Mouse (Mus musculus): Measurements from ENCODE around the gene Acp1. TPM values are rescaled to one million over a fixed set of nuclear protein-coding genes. Genes with fewer than 3 reads are reported as not detected.

The Acp1 gene
- polyA plus RNA-seq (2016; fragmentation: Nextera tagmentation; extraction: Ambion mirVana) = 237 and 238 TPM in 2 replicates

DNA sequence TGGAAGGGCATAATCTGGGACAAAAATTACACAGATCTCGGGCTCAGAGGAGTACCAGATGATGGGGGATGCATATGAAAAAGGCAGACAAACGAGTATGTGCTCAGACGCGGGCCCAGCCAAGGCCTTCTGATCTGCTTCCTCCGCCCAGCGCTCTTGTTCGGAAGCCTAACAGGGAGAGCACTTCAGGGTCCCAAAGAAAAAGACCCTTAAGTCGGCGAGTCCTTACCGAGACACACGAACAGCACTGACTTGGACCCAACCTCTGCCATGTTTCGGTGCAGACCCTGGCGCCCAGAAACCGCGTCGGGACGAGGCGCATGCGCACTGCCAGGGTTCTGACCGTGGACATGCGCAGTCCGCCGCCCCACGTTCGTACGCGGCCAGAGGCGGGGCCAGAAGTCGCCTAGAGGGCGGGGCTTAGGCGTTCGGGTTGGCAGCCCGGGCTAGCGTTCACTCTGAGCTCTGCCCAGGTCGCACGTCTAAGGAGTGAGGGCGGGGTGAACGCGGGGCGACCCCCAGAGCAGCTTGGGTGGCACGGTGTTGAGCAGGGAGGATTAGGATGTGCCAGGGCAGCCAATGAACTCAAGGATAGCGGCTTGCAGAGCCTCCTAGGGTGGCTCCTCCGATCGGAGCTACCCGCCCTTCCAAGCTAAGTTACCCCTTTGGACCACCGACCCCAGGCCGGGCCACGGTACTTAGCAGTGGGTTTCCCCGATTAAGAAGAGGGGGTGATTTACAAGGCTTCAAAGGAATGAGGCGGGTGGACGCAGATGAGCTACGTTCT lies at the start of gene Acp1, which contains the start of gene Sh3yl1:
Acp1 (minus strand) TSS at position 329 of the 787 bp plus-strand sequence.
Sh3yl1 (plus strand) TSS at position 408 of the 787 bp plus-strand sequence.
- under 1% methylated on average over 52 of the region's 52 CpGs for WGBS
- Histone ChIP-seq H3K9me3 (0 out of 2 replicates have a peak, but pooled peaks cover 2% of the 10 kb centered on the region), H3K27ac (replicated peaks) (peak within 1 kb of the TSS; percentile 91), H3K4me1 (peaks cover 18% of the 10 kb centered on the region), H3K4me3 (peak within 1 kb of the TSS; percentile 83), H3K27me3 (replicated peaks; ENCODE audit: low read depth, poor library complexity, severe bottlenecking) (no peaks in the 10 kb centered on the region), H3K36me3 (replicated peaks) (no peaks in the 10 kb centered on the region)
- peak; percentile 95 for DNase-seq (ENCODE audit: low spot score)

DNA sequence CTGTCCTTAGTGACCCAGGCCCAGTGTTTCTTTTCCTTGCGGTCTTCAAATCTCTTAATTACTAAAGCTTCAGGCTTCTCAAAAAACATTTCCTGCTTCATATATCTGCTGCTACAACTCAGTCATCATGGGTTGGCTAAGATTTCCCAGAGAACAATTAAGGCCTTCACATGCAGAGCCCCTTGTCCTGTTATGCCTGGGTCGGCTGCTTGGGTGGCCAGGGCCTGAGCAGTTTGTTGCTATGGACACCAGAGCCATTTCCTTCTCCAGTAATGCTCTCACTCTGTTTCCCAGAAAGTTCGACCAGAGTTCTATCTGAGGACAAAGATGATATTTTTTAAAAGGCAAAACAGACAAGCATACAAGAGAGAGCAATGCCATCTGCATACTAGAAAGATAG lies 32.8 kb upstream of the Acp1 start:
- no peak overlapping the region for H3K27ac ChIP-seq (replicated peaks)
- no peaks in the 10 kb centered on the region for H3K27me3 ChIP-seq (replicated peaks; ENCODE audit: low read depth, poor library complexity, severe bottlenecking)
- 41% methylated on average over 3 of the region's 3 CpGs for WGBS
- H3K9me3 ChIP-seq = no peaks in the 10 kb centered on the region
- peak; percentile 36 for DNase-seq (ENCODE audit: low spot score)
- peaks cover 7% of the 10 kb centered on the region for H3K4me1 ChIP-seq
- peaks cover 34% of the 10 kb centered on the region for H3K36me3 ChIP-seq (replicated peaks)
- H3K4me3 ChIP-seq = no peak overlapping the region

DNA sequence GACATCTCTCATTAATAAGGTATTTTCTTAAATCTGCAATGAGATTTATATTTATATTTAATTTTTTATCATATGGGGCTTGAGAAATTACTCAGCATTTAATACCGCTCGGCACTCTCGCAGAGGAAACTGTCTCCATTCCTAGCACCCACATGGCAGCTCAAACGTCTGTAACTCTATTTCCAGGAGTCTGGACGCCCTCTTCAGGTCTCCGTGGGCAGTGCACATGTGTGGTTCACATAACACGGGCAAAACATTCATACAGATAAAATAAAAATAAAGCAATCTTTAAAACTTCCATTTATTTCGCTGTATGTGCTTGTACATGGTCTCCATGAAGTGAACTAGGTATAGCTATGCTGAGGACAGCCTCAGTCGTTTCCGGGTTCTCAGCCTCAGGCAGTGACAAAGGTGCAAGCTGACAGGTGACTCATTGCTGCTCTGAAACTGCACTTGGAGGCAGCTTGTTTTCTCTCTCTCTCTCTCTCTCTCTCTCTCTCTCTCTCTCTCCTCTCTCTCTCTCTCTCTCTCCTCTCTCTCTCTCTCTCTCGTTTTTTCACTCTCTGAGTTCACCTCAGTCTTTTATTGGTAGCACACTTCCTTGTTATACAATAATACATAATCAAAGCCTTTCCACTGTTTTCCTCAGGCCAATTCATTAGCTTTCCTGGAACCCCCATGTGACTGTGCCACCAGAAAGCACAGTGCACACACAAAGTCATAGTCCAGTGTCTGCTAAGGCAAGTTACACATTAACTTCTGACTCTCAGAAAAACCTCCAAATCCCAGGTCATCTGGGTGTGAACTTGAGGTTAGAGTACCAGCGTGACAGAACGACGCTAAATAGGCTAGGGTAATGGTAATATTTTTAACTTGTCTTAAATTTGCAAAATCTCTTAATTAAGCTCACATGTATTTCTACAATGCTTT lies 31.9 kb upstream of the Acp1 start:
- no peaks in the 10 kb centered on the region for H3K27me3 ChIP-seq (replicated peaks; ENCODE audit: low read depth, poor library complexity, severe bottlenecking)
- no peak overlapping the region for H3K4me3 ChIP-seq
- peaks cover 7% of the 10 kb centered on the region for H3K4me1 ChIP-seq
- no peak for DNase-seq (ENCODE audit: low spot score)
- H3K9me3 ChIP-seq = no peaks in the 10 kb centered on the region
- H3K36me3 ChIP-seq (replicated peaks) = peaks cover 34% of the 10 kb centered on the region
- WGBS = 87% methylated on average over 14 of the region's 14 CpGs
- H3K27ac ChIP-seq (replicated peaks) = no peak overlapping the region

DNA sequence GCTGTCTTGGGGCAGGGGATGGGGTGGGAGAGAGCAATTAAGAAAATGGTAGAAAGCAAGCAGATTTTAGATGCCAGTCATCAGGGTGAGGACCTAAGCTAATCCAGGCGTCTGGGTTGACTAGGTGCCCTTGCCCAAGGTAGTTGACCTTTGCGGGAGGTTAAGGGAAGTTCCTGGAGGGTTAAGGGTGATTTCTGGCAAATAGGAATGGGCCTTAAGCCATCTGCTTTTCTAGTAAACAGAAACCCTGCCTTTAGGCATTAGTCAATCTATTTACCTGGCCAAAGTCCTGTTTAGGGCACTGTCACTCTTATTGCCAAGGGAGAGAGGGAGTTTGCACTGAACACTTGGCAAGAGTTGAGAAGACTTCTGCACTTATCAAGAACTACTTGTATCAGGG lies 25.5 kb upstream of the Acp1 start:
- H3K27me3 ChIP-seq (replicated peaks; ENCODE audit: low read depth, poor library complexity, severe bottlenecking) = no peaks in the 10 kb centered on the region
- peaks cover 12% of the 10 kb centered on the region for H3K36me3 ChIP-seq (replicated peaks)
- WGBS = 75% methylated on average over 2 of the region's 2 CpGs
- no peaks in the 10 kb centered on the region for H3K9me3 ChIP-seq
- no peak overlapping the region for H3K27ac ChIP-seq (replicated peaks)
- DNase-seq (ENCODE audit: low spot score) = no peak
- no peak overlapping the region for H3K4me3 ChIP-seq
- no peaks in the 10 kb centered on the region for H3K4me1 ChIP-seq

DNA sequence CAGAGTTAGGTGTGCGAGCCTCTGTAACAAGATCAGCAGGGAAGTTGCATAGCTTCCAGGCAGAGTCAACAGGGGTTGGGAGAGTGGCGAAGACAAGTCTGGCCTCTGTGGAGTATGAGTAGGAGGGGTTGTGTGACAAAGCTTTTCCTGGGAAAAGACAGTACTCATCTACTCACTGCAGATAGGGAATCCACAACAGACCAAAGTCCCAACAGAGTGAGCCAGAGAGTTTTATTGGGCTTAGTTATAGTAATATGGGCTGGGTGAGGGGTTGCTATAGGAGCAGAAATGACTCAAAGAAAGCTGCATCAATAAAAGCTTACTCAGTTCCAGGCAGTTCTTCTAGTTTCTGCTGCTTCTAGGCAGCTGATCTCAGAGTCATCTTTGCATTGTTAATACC lies 21.9 kb upstream of the Acp1 start:
- no peaks in the 10 kb centered on the region; the same call in 1 of the 2 replicates for H3K36me3 ChIP-seq (replicated peaks)
- H3K4me1 ChIP-seq = no peaks in the 10 kb centered on the region
- no peaks in the 10 kb centered on the region for H3K27me3 ChIP-seq (replicated peaks; ENCODE audit: low read depth, poor library complexity, severe bottlenecking)
- no peaks in the 10 kb centered on the region for H3K9me3 ChIP-seq
- no peak overlapping the region for H3K27ac ChIP-seq (replicated peaks)
- no peak for DNase-seq (ENCODE audit: low spot score)
- 75% methylated on average over 2 of the region's 2 CpGs for WGBS
- no peak overlapping the region for H3K4me3 ChIP-seq

DNA sequence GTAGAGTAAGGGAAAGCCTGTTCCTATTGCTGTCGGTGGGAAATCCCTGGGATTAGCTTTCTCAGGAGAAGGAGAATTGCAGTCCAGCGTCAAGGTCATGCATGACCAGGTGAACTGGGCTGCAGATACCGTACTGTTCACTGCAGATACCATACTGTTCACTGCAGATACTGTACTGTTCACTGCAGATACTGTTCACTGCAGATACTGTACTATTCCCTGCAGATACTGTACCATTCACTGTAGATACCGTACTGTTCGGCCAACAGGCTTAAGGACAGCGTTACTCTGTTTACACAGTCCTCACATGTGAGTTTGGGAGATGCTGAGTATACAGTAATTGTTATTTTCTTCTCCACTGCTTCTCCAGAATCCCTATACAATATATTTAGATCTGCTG lies 16.8 kb upstream of the Acp1 start:
- H3K27me3 ChIP-seq (replicated peaks; ENCODE audit: low read depth, poor library complexity, severe bottlenecking) = no peaks in the 10 kb centered on the region
- no peaks in the 10 kb centered on the region for H3K4me1 ChIP-seq
- no peaks in the 10 kb centered on the region; the same call in 1 of the 2 replicates for H3K36me3 ChIP-seq (replicated peaks)
- DNase-seq (ENCODE audit: low spot score) = no peak
- no peak overlapping the region for H3K27ac ChIP-seq (replicated peaks)
- no peaks in the 10 kb centered on the region for H3K9me3 ChIP-seq
- WGBS = 91% methylated on average over 6 of the region's 6 CpGs
- no peak overlapping the region for H3K4me3 ChIP-seq

DNA sequence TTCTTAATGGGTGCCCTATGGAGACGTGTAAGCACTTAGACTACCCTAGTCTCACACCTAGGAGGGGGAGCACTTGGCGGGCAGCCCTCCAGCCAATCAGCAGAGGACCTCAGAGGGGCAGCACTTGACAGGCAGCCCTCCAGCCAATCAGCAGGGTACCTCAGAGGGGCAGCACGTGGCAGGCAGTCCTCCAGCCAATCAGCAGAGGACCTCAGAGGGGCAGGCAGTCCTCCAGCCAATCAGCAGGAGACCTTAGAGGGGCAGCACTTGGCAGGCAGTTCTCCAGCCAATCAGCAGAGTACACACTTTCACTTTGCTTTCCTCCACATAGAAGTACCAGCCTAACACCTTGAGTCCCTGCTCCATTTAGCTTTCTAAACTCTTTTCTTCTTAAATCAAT lies 11.0 kb upstream of the Acp1 start:
- H3K36me3 ChIP-seq (replicated peaks) = peaks cover 5% of the 10 kb centered on the region; the same call in 1 of the 2 replicates
- H3K27ac ChIP-seq (replicated peaks) = no peak overlapping the region
- WGBS = 89% methylated on average over 3 of the region's 3 CpGs

DNA sequence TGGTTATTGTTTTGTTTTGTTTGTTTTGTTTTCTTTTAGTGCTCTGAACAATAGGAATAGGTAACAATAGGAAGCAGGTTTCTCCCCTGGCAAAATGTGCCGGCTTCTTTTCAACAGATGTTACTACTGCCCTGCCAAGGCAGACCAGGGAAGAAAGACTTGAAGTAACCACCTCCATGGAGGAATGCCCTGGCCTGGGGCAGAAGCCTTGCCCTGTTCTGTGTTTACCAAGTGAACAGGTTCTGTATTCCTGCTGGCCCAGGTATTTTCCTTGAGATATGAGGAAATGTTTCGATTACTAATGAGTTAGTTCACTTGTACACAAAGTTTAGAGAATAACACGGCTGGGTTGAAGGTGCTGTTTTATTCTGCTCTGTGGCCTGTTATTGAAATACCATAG lies 1.5 kb upstream of the Acp1 start:
- DNase-seq (ENCODE audit: low spot score) = no peak
- peaks cover 18% of the 10 kb centered on the region for H3K4me1 ChIP-seq
- H3K27me3 ChIP-seq (replicated peaks; ENCODE audit: low read depth, poor library complexity, severe bottlenecking) = no peaks in the 10 kb centered on the region
- no peaks in the 10 kb centered on the region for H3K36me3 ChIP-seq (replicated peaks)
- H3K27ac ChIP-seq (replicated peaks) = no peak overlapping the region
- H3K4me3 ChIP-seq = peak overlapping the region; percentile 83; the same call in 1 of the 2 replicates
- 0 out of 2 replicates have a peak, but pooled peaks cover 2% of the 10 kb centered on the region for H3K9me3 ChIP-seq
- 61% methylated on average over 3 of the region's 3 CpGs for WGBS

More for the DNA sequence above, 11.0 kb upstream of the Acp1 start:
- Histone ChIP-seq H3K4me3 (no peak overlapping the region), H3K27me3 (replicated peaks; ENCODE audit: low read depth, poor library complexity, severe bottlenecking) (no peaks in the 10 kb centered on the region), H3K9me3 (no peaks in the 10 kb centered on the region), H3K4me1 (no peaks in the 10 kb centered on the region)
- no peak for DNase-seq (ENCODE audit: low spot score)

DNA sequence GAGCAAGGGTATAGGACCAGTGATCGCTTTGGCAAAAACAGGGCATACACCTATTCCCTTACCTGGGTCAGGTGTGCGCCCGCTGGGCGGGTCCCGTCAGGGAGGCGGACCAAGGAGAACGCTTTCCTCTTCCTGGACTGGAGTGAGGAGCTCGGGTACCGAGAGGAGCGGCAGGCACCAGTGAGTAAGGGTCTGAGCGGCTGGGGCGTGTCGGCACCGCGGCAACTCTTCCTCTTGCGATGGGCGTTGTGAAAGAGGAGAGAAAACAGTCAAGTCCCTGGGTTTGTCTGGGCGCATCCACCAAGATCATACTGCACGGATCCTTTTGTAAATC lies 626 bp upstream of the Acp1 start:
- peak; percentile 63 for DNase-seq (ENCODE audit: low spot score)

DNA sequence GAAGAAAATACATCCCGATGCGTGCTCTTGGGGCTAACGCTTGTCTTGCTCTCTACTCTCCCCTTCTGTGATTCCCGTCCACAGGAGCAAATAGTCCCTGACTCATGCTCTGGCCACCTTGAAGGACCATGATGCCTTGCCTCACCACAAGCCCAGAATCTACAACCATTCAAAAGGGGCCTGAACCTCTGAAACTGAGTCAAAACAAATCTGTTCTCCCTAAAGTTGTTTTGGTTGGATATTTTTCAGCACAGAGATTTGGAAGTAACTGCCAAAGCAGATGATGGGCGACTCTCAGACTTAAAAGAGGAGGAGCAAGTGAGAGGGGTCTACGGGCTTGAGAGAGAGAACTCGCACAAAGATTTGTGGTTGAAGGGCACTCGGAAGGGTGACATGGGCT lies 529 bp downstream of the Acp1 start:
- H3K27me3 ChIP-seq (replicated peaks; ENCODE audit: low read depth, poor library complexity, severe bottlenecking) = no peaks in the 10 kb centered on the region
- peaks cover 18% of the 10 kb centered on the region for H3K4me1 ChIP-seq
- H3K27ac ChIP-seq (replicated peaks) = peak overlapping the region; percentile 91
- peak overlapping the region; percentile 83 for H3K4me3 ChIP-seq
- WGBS = 20% methylated on average over 8 of the region's 8 CpGs
- peaks cover under 1% of the 10 kb centered on the region; the same call in 1 of the 2 replicates for H3K36me3 ChIP-seq (replicated peaks)
- DNase-seq (ENCODE audit: low spot score) = no peak
- 0 out of 2 replicates have a peak, but pooled peaks cover 2% of the 10 kb centered on the region for H3K9me3 ChIP-seq

More for the DNA sequence above, 626 bp upstream of the Acp1 start:
- Histone ChIP-seq H3K9me3 (0 out of 2 replicates have a peak, but pooled peaks cover 2% of the 10 kb centered on the region), H3K27ac (replicated peaks) (peak overlapping the region; percentile 91), H3K27me3 (replicated peaks; ENCODE audit: low read depth, poor library complexity, severe bottlenecking) (no peaks in the 10 kb centered on the region), H3K36me3 (replicated peaks) (no peaks in the 10 kb centered on the region), H3K4me3 (peak overlapping the region; percentile 83), H3K4me1 (peaks cover 18% of the 10 kb centered on the region)
- WGBS = under 1% methylated on average over 19 of the region's 19 CpGs

DNA sequence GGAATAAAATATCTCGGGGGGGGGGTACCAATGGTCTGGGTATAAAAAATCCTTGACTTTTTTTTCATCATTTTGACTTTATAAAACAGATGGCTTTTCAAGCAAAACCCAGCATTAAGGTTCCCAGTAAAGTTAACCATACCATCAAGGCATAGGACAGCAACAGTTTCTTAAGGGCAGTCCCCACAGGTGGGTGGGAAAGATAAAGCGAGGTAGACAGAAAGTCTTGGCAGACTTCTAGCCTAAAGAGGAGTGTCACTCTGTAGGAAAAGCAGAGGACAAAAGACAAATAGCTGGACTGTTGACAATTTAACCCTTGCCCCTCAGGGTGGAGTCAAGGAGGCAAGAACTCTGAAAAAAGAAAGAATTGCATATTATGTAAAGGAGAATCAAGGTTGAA lies 1.5 kb downstream of the Acp1 start:
- DNase-seq (ENCODE audit: low spot score) = no peak
- no peaks in the 10 kb centered on the region for H3K9me3 ChIP-seq
- no peak overlapping the region for H3K27ac ChIP-seq (replicated peaks)
- H3K27me3 ChIP-seq (replicated peaks; ENCODE audit: low read depth, poor library complexity, severe bottlenecking) = no peaks in the 10 kb centered on the region
- peaks cover 18% of the 10 kb centered on the region for H3K4me1 ChIP-seq
- H3K4me3 ChIP-seq = no peak overlapping the region
- H3K36me3 ChIP-seq (replicated peaks) = peaks cover 8% of the 10 kb centered on the region
- WGBS = 86% methylated on average over 2 of the region's 2 CpGs

DNA sequence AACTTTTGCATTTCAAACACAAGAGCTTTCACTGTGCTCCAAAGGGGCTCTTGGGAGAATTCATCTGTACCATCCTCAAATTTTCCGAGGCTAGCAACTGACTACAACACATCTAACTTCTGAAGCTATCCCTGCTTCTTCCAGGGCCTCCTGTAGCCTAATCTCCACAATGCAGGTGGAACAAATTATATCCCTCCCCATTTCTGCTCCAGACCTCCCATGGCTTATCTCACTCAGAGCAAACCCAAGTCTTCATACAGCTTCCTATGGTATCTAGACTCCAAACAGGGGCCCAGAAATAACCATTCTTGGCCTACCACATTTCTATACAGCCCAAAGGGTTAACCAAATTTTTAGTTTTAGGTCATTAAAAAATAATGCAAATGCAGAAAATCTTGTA lies 2.7 kb downstream of the Acp1 start:
- Histone ChIP-seq H3K36me3 (replicated peaks) (peaks cover 20% of the 10 kb centered on the region), H3K4me3 (no peak overlapping the region), H3K27ac (replicated peaks) (no peak overlapping the region), H3K9me3 (no peaks in the 10 kb centered on the region), H3K27me3 (replicated peaks; ENCODE audit: low read depth, poor library complexity, severe bottlenecking) (no peaks in the 10 kb centered on the region), H3K4me1 (peaks cover 18% of the 10 kb centered on the region)
- no peak for DNase-seq (ENCODE audit: low spot score)
- WGBS = 84% methylated on average over 1 of the region's 1 CpGs

Measured in embryonic facial prominence, embryonic 10.5 days (tissue).